Mouse (Mus musculus): ENCODE data around the gene Pfn4.
"Not testable (repeated sequence)": the region's sequence is repeated elsewhere in the genome, so short reads cannot be mapped to it uniquely, and the experiment has no call there.

Gene Pfn4

GRCm38 (mm10) chr12:4784466-4784865, 15.6 kb downstream of the Pfn4 start:
- DNase-seq (ENCODE audit: low read depth, low spot score), result no peak

GRCm38 (mm10) chr12:4788128-4788527, 19.3 kb downstream of the Pfn4 start:
- DNase-seq (ENCODE audit: low read depth, low spot score), result not testable (repeated sequence)

- DNase-seq (ENCODE audit: low read depth, low spot score), result no peak
These were observed 24.9 kb downstream of the Pfn4 start for GRCm38 (mm10) chr12:4793718-4794117.

- DNase-seq (ENCODE audit: low read depth, low spot score), result not testable (repeated sequence)
These were observed 28.6 kb downstream of the Pfn4 start for GRCm38 (mm10) chr12:4797471-4797870.

- DNase-seq (ENCODE audit: low read depth, low spot score), result no peak
These were observed 42.2 kb downstream of the Pfn4 start for GRCm38 (mm10) chr12:4811036-4811435.

GRCm38 (mm10) chr12:4811705-4812104, 42.9 kb downstream of the Pfn4 start:
- no peak for DNase-seq (ENCODE audit: low read depth, low spot score)

GRCm38 (mm10) chr12:4813636-4814035, 44.8 kb downstream of the Pfn4 start:
- DNase-seq (ENCODE audit: low read depth, low spot score), result no peak

- DNase-seq (ENCODE audit: low read depth, low spot score), result no peak
These were observed 48.0 kb downstream of the Pfn4 start for GRCm38 (mm10) chr12:4816680-4817360.

GRCm38 (mm10) chr12:4817361-4818101, 48.7 kb downstream of the Pfn4 start, which contains the start of gene Sf3b6:
Gene Sf3b6 (plus strand): TSS chr12:4817544.
- peak; percentile 91 for DNase-seq (ENCODE audit: low read depth, low spot score)

GRCm38 (mm10) chr12:4827256-4827655, 58.4 kb downstream of the Pfn4 start:
- no peak for DNase-seq (ENCODE audit: low read depth, low spot score)

Measured in brain, embryonic 18.5 days (tissue).